Mouse (Mus musculus) spleen, adult 12 weeks (tissue): ENCODE data around the gene Cwc25.
"Not testable (repeated sequence)": the region's sequence is repeated elsewhere in the genome, so short reads cannot be mapped to it uniquely, and the experiment has no call there.

Experiments used
- DNase-seq: peaks from one replicate; pipeline ENCODE4 v3.0.0; 2022; ENCODE audit warnings: low spot score

Gene Cwc25

DNA sequence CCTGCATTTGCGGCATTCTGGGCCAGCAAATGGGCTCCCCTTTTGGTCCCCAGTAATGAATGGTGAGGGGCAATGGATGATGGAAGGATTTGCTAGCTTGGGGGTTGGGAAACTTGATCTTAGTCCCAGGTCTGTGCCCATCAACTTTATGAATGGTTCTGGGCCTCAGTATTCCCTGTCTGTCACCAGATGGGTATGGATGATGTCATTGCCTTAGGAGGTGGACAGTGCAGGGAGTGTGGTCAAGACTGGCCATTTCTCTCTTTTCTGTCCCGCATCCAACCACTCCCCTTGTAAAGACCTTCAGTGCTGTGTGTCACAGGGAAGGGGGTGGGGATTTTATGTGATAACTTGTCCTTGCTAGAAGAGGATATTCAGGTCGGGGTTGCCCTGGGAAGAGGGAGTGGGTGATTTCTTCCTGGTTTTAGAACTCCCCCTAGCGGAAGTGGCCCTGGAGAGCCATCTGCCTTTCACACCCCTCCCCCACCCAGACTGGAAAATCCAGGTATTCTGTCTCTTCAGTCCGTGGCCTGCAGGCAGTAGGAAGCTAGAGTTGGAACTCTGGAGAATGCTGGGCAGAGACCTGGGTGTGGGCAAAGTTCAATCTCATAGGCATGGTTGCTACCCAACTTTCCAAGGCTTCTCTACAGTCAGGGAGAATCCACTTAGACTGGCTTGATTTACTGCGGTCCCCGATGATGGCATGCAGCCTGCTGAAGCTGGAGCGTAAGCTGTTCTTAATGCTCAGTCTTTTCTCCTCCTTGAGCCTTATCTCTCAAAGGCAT, 35.2 kb upstream of the Cwc25 start:
- no peak for DNase-seq

DNA sequence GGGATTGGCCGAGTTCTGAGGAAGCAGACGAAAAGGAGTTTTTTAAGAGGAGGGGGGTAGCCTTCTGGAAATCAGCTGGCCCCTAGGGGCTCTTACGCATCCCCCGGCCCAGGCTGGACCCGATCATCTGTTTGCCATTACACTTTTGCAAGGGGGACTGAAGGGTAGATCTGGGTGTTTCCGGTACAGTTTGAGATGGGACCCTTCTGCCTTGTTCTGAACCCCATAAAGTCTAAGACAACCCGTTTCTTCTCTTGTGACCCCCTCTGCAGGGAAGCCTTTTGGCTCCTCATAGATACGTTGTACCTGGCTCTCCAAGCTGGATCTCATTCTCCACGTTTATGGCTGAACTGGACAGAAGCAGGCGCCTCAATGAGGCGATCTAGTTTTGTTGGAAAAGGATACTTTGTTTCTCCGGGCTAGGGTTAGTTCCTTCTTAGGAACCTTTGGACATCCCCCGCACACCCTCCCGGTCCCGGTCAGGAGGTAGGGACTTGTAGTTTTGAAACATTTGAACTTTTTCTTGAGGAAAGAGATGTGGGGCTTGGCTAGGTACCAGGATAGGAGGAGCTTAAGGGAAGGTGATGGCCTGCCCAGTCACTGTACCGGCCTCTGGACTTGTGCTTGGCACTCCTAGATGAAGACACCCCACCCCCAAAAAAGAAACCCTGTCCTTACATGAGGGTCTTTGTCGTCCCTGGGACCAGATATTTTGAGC, 34.5 kb upstream of the Cwc25 start:
- DNase-seq, result no peak

DNA sequence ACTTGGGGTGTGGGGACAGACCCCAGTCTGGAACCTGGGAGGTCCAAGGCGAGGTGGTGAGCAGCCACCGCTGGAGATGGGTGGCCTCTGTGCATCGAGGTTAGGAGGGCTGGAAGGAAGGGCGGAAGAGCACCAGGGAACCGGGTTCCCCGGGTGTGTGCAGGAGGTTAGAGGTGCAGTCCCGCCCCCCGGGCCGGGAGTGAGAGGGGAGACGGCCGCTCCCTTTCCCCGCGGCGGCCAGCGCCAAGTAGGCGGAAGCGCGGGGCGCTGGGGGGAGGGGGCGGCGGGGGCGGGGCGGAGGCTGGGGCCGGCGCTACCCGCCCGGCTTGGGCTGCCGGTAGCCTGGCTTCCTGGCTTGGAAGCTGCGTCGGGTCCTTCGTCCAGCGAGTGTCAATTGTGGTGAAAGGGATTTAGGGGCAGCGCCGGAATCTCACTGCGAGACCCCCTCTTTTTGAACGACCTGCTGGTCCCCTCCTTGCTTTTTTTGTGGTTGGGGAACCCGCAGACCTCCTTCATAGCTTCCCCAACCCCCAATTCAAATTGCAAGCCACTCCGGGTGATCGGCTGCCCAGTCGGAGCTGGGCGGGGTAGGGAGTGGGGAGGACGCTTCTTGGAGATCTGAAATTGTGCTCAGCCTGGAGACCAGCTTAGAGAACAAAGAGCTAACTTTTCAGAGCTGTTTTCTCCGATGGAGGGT, 33.8 kb upstream of the Cwc25 start:
- DNase-seq, result no peak

DNA sequence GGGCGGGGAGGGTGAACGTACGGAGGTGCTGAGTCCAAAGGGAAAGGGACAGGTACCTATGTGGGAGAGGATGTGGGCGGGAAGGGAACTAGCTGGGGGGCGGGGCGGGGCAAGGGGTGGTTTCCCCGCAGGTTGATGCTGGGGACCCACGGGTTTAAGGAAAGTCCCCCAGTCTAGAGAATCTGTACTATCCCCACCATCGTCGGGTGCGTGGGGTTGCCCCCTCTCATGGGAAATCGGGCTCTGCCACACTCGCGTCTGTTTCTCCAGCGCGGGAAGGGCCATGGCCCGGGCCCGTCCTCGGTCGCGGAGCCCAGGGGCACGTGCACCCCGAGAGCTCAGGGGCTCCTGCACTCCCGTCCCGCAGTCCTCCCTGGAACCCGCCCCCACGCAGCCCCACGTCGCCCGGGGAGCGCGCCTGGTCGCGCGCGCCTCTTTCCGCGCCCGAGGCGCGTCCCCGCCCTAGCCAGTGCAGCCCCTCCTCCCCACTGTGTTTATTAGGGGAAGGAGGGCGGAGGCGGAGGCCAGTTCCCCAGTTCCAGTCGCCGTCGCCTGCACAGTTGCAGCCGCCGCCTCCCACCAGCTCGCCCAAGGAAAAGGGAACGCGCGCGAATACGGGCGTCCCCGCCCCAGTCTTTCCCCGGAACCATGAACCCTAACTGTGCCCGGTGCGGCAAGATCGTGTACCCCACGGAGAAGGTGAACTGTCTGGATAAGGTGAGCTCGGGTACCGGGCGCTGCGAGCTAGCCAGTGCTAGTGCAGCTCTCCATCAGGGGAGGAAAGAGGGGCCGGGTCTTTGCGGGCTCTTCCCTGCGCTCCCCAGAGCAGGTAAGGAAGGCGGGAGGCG, 33.0 kb upstream of the Cwc25 start:
- peak; percentile 67 for DNase-seq

DNA sequence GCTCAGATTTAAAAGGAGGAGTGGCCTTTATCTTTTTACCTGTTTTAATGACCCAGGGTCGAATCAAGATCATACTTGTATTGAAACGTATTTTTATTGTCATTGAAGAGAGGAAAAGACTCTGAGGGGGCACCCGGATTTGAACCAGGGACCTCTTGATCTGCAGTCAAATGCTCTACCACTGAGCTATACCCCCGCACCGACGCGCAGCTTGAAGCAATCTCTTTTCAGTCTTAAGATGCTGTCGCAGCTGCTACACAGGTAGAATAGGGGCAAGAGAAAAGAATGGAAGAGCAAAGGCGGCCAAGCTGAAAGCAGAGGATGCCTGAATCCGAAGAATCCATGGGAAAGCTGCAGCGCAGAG, 32.4 kb upstream of the Cwc25 start, which contains the start of gene Lasp1:
TSS of gene Lasp1 (plus strand) at position 219 of the 364 bp plus-strand sequence.
- DNase-seq, result peak; percentile 77

DNA sequence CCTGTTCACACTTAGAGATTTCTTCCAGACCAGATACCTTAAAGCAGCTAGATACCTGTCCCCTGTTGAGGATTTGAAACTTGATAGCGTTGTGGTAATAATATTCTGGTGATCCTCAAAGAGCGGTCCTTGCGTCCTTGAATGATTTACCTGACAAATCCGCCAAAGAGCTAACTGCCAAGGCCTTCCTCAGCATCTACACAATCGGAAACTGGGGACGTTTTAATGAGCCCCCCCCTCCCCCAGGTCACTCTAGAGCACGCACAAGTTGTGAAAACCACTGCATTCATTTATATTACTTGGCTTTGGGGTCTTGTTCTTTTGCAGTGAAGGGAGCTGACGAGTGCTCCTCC, 31.7 kb upstream of the Cwc25 start:
- no peak for DNase-seq

DNA sequence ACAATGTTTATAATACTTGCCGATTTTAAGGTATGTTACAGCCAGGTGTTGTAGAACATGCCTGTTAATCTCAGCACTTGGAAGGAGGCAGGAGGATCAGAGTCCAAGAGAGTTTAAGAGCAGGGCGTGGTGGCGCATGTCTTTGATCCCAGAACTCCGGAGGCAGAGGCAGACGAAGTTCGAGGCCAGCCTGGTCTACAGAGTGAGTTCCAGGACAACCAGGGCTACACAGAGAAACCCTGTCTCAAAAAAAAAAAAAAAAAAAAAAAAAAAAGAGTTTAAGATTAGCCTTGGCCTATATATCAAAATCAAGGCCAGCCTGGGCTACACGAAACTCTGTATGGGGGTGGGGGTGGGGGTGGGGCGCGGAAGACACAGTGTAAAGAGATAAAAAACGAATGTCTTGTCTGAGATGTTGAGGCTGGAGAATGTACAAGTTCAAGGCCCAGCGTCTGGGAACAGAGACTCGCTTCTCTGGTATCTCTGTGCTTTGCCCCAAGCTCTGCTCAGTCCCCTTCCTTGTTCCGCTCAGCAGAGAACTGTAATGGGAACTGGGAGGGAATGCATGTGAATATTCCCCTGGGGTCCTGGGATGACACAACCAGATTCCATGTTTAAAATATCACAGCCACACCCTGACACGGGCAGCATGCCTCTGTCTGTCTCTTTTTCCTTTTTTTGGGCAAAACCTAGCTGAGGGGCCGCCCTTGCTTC, 31.2 kb upstream of the Cwc25 start:
- no peak for DNase-seq

DNA sequence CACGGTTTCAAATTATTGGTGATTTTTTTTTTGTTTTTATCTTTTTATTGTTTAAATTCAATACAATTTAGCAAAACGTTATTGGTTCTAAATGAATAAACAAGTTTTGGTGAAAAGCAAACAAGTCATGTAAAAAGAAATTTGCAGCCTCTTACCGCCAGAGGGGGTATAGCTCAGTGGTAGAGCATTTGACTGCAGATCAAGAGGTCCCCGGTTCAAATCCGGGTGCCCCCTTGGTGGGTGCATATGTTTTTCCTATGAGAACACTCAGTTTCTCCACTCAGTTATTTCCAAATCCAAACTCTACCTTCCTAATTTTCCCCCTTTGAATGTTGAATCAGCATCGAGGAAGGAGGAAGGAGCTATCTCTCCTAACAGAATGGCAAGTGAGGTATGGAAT, 30.6 kb upstream of the Cwc25 start:
- DNase-seq, result peak; percentile 49

DNA sequence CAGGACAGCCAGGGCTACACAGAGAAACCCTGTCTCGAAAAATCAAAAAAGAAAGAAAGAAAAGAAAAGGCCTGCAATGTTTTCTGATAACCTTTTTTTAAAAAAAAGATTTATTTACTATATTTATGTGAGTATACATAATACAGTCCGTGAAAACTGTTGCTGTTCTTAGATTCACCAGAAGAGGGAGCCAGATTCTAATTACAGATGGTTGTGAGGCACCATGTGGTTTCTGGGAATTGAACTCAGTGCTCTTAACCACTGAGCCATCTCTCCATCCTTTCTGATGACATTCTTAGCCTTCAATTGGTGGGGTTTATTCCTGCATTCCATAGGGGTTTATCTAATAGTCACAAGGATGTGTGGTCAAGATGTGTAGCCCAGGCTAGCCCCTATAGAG, 26.8 kb upstream of the Cwc25 start:
- DNase-seq, result no peak

DNA sequence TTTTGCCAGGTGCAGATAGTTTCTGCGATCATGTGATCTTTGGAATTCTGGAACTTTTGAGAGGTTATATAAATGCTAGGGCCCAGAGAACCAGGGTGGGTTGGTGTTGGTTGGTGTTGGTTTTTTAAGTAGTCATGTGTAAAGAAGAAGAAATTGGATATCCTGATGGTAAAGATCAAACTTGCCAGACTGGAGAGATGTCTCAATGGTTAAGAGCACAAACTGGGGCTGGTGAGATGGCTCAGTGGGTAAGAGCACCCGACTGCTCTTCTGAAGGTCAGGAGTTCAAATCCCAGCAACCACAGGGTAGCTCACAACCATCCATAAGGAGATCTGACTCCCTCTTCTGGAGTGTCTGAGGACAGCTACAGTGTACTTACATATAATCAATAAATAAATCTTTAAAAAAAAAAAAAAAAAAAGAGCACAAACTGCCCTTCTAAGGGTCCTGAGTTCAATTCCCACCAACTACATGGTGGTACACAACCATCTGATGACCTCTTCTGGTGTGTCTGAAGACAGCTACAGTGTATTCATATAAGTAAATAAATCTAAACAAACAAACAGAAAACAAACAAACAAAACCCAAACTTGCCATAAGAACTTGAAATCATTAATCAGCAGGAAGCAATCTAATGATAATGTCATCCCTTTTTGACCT, 24.6 kb upstream of the Cwc25 start:
- not testable (repeated sequence) for DNase-seq

DNA sequence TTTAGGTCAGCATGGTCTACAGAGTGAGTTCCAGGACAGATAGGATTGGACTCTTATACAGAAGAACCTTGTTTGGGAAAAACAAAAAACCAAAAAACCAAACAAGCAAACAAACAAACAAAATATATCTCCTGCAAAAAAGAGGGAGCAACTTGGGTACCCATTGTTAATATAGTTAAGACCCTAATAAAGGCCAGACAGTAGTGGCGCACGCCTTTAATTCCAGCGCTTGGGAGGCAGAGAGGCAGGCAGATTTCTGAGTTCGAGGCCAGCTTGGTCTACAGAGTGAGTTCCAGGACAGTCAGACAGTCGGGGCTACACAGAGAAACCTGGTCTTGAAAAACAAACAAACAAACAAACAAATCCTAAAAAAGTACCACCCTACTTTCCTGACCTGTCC, 23.4 kb upstream of the Cwc25 start:
- no peak for DNase-seq

DNA sequence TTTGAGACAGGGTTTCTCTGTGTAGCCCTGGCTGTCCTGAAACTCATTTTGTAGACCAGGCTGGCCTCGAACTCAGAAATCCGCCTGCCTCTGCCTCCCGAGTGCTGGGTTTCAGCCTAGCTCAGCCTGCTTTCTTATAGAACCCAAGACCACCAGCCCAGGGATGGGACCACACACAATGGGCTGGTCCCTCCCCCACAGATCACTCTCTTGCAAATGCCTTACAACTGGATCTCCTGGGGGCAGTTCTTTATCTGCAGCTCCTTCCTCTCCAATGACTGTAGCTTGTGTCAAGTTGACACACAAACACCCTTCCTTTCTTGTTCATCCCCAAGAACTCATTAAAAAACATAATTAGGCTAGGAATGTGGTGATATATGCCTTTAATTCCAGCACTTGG, 21.6 kb upstream of the Cwc25 start:
- no peak for DNase-seq

DNA sequence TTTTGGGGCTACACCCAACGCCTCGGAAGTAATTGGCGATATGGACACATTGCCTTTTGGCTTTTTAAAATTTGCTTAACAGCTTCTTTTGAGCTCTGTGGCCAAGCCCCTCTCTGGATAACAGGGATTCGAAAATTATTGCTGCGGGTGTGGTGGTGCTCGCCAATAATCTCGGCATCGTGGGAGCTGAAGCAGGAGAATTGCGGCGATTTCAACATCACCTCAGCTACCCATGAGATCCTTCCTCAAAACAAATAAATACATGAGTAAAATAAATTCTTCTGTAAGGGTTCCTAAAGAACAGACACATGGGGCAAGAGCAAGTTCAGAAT, 16.2 kb upstream of the Cwc25 start:
- no peak for DNase-seq

DNA sequence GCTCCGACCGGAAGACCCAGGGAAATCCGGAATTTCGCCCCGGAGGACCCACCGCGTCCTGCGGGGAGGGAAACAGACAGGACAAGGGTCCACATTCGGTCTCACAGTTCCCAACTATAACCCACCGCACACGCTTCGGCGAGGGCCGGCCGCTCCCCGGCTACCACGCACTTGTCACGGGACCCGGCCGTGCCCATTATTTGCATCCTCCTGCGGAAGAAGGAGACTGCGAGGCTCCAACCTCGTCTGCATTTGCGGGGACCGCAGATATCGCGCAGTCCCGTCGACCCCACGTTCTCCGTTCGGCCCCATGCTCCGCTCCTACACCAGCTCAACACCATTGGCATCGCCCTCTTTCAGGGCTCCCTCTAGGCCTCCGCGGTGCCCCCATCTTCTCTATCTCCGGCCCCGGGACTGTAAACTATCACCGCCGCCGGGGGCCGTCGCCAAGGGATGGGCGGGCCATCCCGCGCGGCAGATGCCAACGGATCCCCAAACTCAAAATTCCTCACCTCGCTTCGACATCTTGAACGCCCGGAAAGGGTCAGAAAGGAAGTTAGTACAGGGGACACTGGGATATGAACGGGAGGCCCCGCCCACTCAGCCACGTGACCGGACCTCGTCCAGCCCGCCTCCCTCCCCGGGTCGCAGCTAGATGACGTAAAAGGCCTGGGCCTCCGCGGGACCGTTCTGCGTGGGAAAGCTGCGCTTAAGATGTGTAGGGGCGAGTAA, 15.6 kb upstream of the Cwc25 start, which contains the start of gene Rpl23:
TSS of gene Rpl23 (minus strand) at position 606 of the 732 bp plus-strand sequence.
- peak; percentile 98 for DNase-seq

DNA sequence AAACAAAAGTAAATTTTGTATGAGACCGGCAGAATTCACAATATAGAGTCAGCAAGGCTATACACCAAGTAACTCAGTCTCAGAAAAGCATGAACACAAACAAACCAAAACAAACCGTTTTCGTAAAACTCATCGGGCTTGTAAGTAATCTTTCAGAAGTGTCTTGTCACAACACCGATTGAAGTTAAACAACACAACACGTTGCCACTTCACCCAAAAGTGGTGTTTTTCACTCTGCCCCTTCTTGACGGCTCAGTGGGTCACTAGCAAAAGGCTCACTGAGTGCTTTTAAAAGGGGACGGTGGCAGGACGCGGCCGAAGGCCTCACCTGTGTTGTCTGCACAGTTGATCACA, 15.1 kb upstream of the Cwc25 start:
- DNase-seq, result no peak

DNA sequence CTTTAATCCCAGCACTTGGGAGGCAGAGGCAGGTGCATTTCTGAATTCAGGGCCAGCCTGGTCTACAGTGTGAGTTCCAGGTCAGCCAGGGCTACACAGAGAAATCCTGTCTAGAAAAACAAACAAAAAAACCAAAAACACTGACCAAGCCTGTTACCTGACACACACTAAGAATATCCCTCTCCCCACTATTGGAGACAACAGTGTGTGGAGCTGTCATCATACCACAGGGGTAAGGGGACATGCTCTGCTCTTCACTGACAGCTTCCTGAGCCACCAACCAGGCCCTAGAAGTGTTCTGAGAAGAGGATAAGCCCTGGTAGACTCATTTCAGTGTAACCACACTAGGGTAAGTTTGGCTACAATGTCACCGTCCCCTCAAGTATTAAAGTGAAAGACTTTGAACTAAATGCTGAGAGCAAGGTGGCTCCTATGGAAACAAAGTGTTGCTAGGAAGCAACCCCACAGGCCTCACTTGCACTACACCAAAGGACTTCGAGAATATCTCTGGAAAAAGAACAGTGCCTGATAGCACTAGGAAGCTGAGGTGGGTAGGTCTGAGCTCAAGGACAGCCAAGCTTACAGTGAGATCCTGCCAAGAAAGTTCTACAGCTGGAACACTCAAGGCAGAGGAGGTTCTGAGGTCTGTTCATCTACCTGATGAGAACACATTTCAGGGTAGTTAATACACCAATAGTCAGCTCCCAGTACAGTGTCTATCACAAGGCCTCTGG, 13.8 kb upstream of the Cwc25 start:
- DNase-seq, result no peak

DNA sequence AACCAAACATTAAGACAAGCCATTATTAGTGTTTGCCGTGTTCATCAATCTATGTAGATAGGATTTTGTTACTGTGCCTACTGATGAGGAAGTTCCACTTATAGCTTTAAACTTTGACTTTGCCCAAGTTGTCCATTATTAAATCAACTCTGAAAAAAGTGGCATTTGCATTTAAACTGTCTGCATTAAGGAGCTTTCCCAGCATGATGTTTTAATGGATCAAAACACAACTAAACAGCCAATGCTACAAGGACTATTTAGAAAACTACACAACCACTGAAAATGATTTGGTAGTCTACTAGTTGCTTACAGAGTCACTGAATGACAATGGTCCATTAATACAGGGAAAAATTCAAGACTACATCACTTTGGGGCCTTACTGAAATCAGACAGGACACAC, 12.6 kb upstream of the Cwc25 start:
- no peak for DNase-seq

DNA sequence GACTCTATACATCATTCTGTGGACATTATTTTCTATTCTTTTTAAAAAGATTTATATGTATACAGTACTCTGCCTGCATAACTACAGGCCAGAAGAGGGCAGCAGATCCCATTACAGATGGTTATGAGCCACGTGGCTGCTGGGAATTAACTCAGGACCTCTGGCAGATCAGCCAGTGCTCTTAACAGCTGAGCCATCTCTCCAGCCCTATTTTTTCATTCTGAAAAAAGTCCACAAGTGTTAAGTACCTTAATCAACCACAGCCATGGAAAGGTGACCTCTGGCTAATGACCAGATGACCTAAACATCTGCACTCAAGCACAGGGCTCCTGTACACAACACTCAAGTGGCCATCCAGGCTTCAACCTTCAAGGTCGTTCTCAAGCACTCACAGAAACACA, 10.8 kb upstream of the Cwc25 start:
- DNase-seq, result no peak

DNA sequence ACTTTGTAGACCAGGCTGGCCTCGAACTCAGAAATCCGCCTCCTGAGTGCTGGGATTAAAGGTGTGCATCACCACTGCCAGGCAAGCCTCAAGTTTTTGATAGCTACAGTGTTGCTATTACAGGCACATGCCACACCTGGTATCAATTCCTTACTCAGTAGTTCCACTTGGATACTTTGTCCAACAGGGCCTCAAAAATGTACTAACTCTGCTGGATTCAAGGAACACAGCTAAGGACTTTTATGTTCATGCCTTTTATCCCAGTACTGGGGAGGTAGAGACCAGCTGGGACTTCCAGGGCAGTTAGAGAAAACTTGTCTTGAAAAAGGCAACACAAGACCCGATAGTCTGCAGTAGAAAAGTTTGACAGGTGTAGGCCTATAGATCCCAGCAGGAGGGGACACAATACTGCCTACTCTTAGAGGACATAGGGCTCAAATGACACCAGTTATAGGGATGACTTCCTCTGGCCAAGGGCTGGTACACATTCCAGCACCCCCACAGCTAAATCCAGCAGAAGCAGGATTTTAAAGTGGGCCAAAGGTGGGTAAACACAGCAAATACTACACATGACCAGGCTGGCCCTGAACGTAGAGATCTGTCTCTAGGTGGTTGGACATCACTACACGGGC, 10.3 kb upstream of the Cwc25 start:
- DNase-seq, result no peak
